Mouse (Mus musculus): ENCODE results near the gene Dcaf17. TPM values are rescaled to one million over a fixed set of nuclear protein-coding genes. Genes with fewer than 3 reads are reported as not detected.

The Dcaf17 gene
- polyA plus RNA-seq, 1 experiment from 2014 or later: 14.7 TPM

DNA sequence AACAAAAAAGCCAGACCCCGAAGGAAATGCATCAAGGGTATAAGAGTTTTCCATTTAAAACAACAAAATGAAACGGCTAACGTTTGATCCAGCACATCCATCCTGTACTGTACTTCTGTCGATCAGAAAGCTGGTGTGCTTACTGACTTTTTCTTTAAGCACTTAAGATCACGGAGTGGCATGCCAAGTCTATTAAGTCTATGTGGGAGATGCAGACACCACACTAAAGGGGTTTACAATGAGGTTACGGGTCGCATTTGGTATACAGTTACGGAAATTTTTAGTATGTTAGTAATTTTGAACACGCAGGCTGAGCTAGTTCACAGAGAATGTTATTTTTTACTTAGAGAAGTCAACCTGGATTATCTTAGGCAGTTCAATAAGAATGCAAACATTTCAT, 412 bp upstream of the Dcaf17 start:
- H3K9me3 ChIP-seq (replicated peaks): no peaks in the 10 kb centered on the region
- peak overlapping the region; percentile 82 for H3K4me3 ChIP-seq (replicated peaks)
- H3K4me2 ChIP-seq: peak overlapping the region; percentile 95
- ATAC-seq (ENCODE audit: insufficient read depth): no peak
- H3K27ac ChIP-seq (replicated peaks): peak overlapping the region; percentile 3; the same call in 1 of the 2 replicates
- 0 out of 2 replicates have a peak, but pooled peaks cover 9% of the 10 kb centered on the region for H3K36me3 ChIP-seq (replicated peaks)
- H3K9ac ChIP-seq: peak overlapping the region; percentile 78
- peaks cover 26% of the 10 kb centered on the region for H3K4me1 ChIP-seq (replicated peaks)
- 31% methylated on average over 9 of the region's 9 CpGs for WGBS (ENCODE audit: insufficient replicate concordance)
- H3K27me3 ChIP-seq: no peaks in the 10 kb centered on the region

DNA sequence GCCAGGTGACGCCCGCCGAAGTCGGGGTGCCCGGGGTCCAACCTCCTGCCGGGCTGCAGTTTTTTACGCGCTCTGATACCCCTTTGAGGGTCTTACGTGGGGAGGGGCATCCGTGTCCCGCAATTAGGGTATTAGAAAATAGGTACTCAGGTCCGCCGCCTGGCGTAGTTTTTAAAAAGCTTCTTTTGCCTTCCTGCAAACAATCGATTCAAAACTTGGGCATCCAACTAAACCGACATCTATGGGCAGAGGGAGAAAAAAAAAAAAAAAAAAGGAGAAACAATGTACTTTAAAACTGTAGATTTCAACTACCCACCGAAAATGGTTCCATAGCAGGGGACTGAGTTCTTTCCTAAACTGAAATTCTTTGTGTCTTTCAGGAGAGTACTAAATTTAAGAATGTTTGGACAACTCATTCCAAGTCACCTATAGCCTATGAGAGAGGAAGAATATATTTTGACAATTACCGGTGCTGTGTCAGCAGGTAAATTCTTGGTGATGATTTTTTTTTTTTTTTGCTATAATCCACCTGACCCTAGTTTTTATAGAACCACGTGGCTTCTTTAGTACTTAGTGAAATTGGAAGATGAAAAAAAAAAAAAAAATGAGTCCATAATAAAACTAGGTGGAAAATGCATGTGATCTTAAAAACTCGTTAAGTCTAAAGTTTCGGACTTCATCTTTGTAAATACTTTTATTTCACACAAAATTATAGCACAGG, 1.1 kb downstream of the Dcaf17 start:
- peaks cover 22% of the 10 kb centered on the region for H3K4me1 ChIP-seq (replicated peaks)
- H3K4me3 ChIP-seq (replicated peaks): peak overlapping the region; percentile 82
- H3K36me3 ChIP-seq (replicated peaks): peaks cover 16% of the 10 kb centered on the region; the same call in 1 of the 2 replicates
- no peaks in the 10 kb centered on the region for H3K27me3 ChIP-seq
- 11% methylated on average over 21 of the region's 21 CpGs for WGBS (ENCODE audit: insufficient replicate concordance)
- H3K9ac ChIP-seq: peak overlapping the region; percentile 78
- no peaks in the 10 kb centered on the region for H3K9me3 ChIP-seq (replicated peaks)
- H3K4me2 ChIP-seq: peak overlapping the region; percentile 95
- no peak for ATAC-seq (ENCODE audit: insufficient read depth)
- peak overlapping the region; percentile 91 for H3K27ac ChIP-seq (replicated peaks)

DNA sequence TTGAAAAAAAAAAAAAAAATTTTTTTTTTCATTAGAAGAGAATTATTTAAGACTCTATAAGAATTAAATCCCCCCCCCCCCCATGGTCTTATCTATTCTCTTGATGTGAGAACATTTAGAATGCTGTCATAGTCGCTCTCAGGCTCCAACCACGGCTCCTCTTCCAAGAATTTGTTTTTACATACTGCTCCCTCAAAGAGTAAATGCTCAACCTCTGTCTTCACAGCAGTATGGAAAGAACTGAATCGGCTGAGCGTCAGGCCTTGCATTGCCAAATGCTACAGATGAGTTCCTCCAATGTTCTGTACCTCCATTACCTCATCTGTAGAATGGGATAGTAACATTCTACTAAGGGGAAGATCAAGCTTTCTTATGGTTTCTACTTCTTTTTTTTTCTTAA, 16.5 kb downstream of the Dcaf17 start:
- H3K9me3 ChIP-seq (replicated peaks): no peaks in the 10 kb centered on the region
- peaks cover 18% of the 10 kb centered on the region for H3K4me1 ChIP-seq (replicated peaks)
- no peaks in the 10 kb centered on the region for H3K27me3 ChIP-seq
- no peak overlapping the region for H3K4me2 ChIP-seq
- ATAC-seq (ENCODE audit: insufficient read depth): no peak
- peaks cover 4% of the 10 kb centered on the region; the same call in 1 of the 2 replicates for H3K36me3 ChIP-seq (replicated peaks)
- H3K9ac ChIP-seq: no peak overlapping the region
- WGBS (ENCODE audit: insufficient replicate concordance): 85% methylated on average over 4 of the region's 4 CpGs
- H3K27ac ChIP-seq (replicated peaks): no peak overlapping the region
- H3K4me3 ChIP-seq (replicated peaks): no peak overlapping the region

DNA sequence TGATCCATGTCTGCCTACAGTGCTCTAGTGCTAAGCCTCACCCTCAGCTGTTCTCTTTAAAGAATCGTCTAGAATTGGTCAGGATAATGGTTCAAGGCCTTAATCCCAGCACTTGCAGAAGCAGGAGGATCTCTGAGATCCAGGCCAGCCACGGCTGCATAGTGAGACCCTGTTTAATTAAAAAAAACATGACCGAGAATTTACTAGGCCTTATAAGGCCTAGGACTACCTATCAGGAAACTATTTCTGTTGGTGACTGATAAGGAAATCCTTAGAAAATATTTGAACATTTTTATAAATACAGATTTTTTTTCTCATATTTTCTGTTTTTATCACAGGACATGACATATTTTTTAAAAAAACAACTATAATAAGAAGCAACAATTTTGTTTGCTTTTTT, 18.2 kb downstream of the Dcaf17 start:
- Histone ChIP-seq H3K9me3 (replicated peaks) (no peaks in the 10 kb centered on the region), H3K4me1 (replicated peaks) (peaks cover 18% of the 10 kb centered on the region), H3K27me3 (no peaks in the 10 kb centered on the region), H3K27ac (replicated peaks) (no peak overlapping the region), H3K4me3 (replicated peaks) (no peak overlapping the region), H3K36me3 (replicated peaks) (peaks cover 8% of the 10 kb centered on the region; the same call in 1 of the 2 replicates), H3K9ac (no peak overlapping the region), H3K4me2 (no peak overlapping the region)
- ATAC-seq (ENCODE audit: insufficient read depth): peak; percentile 64; the same call in 1 of the 2 replicates
- 45% methylated on average over 3 of the region's 3 CpGs for WGBS (ENCODE audit: insufficient replicate concordance)

DNA sequence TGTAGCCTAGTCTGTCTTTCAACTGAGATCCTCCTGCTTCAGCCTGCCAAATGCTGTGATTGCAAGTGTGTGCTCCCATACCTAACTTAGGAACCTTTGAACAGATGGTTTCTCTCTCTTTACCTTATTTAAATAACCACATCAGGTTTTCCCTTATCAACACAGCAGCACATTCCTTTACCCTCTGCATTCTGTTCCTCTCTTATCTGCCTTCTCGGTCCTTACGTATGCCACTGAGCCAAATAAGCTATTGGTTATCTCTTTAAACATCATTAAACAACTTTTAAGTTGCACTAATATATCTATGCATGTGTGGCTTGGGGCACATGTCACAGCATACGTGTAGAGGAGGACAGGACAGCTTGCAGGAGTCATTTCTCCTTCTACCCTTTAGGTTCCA, 18.7 kb downstream of the Dcaf17 start:
- no peaks in the 10 kb centered on the region for H3K27me3 ChIP-seq
- H3K9me3 ChIP-seq (replicated peaks): no peaks in the 10 kb centered on the region
- 15% methylated on average over 3 of the region's 3 CpGs for WGBS (ENCODE audit: insufficient replicate concordance)
- peaks cover 18% of the 10 kb centered on the region for H3K4me1 ChIP-seq (replicated peaks)
- no peak overlapping the region for H3K4me3 ChIP-seq (replicated peaks)
- H3K27ac ChIP-seq (replicated peaks): 0 out of 2 replicates have a peak overlapping the region, but pooled peaks have one; percentile 1
- no peak overlapping the region for H3K9ac ChIP-seq
- peak overlapping the region; percentile 9; the same call in 1 of the 2 replicates for H3K4me2 ChIP-seq
- peaks cover 8% of the 10 kb centered on the region; the same call in 1 of the 2 replicates for H3K36me3 ChIP-seq (replicated peaks)
- ATAC-seq (ENCODE audit: insufficient read depth): peak; percentile 91

DNA sequence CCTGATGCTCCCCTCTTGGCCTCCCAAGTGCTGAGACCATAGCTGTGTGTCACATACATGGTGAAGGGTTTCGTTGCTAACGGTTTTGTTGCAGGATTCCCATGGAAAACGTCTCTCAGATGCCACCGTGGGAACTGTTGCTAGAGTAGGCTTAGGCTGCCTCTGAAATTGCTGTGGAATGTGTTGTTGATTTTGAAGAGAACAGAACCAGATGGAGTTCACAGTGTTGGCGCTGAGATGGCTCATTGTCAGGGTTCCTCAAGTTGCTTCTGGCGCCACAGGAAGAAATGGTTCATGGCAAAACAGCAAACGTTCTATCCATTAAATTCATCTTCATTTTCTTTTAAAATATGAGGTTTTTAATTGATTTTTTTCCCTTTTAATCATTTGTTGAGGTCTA, 27.3 kb downstream of the Dcaf17 start:
- Histone ChIP-seq H3K9me3 (replicated peaks) (no peaks in the 10 kb centered on the region), H3K36me3 (replicated peaks) (peaks cover 30% of the 10 kb centered on the region), H3K27ac (replicated peaks) (no peak overlapping the region), H3K4me1 (replicated peaks) (no peaks in the 10 kb centered on the region), H3K4me2 (no peak overlapping the region), H3K9ac (no peak overlapping the region), H3K4me3 (replicated peaks) (no peak overlapping the region), H3K27me3 (no peaks in the 10 kb centered on the region)
- 79% methylated on average over 7 of the region's 7 CpGs for WGBS (ENCODE audit: insufficient replicate concordance)
- ATAC-seq (ENCODE audit: insufficient read depth): no peak

DNA sequence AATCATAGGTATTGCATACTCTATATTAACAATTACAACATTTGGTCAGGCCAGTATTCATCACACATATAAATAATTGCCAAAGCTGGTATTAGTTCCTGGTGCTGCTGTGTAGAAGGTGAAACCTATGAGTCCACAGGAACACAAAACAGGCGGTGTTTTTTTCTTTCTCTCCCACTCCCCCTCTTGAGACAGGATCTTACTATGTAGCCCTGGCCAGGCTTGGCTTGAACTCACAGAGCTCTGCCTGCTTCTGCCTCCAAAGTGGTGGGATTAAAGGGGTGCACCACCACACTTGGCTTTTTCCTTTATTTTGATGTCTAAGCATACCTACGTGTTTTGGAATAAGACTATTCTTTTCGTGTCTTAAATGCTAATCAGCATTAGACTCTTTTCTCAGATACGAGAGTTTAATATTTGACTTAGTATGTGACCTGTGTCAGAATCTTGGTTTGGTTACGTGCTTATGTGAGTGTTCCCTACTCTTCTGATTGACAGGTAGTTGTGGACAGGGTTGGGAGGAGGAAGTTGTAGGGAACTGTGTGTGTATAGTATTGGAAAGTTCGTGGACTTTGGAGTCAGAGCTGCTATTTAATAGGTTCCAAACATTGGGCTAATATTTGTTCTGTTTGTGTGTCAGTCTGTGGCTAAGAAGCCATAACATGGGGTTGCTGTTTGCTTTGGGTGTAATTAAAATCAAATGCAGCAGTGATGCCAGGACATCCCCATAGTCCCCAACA, 28.5 kb downstream of the Dcaf17 start:
- H3K9ac ChIP-seq: no peak overlapping the region
- H3K4me2 ChIP-seq: no peak overlapping the region
- no peak overlapping the region for H3K4me3 ChIP-seq (replicated peaks)
- no peaks in the 10 kb centered on the region for H3K4me1 ChIP-seq (replicated peaks)
- ATAC-seq (ENCODE audit: insufficient read depth): peak; percentile 88
- no peaks in the 10 kb centered on the region for H3K27me3 ChIP-seq
- H3K36me3 ChIP-seq (replicated peaks): peaks cover 36% of the 10 kb centered on the region
- H3K9me3 ChIP-seq (replicated peaks): no peaks in the 10 kb centered on the region
- peak overlapping the region; percentile 65 for H3K27ac ChIP-seq (replicated peaks)
- 72% methylated on average over 6 of the region's 6 CpGs for WGBS (ENCODE audit: insufficient replicate concordance)

DNA sequence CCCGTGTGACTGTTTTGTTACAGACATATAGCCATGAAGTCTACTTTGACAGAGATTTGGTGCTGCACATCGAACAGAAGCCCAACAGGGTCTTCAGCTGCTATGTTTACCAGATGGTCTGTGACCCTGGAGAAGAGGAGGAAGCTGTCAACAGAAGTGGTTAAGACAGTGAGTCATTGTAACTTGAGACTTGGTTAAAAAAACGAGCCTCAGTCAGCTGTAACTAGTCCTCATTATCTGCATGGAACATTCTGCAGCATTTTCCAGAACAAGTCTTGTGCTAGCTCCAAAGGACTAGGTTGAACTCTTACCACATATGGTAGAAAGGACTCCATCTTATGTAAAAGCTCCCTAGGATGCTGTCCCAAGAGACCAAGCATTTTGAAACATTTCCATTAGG, 34.6 kb downstream of the Dcaf17 start:
- Histone ChIP-seq H3K36me3 (replicated peaks) (peaks cover 40% of the 10 kb centered on the region), H3K27ac (replicated peaks) (no peak overlapping the region), H3K9ac (no peak overlapping the region), H3K4me1 (replicated peaks) (peaks cover 20% of the 10 kb centered on the region), H3K4me3 (replicated peaks) (no peak overlapping the region), H3K4me2 (no peak overlapping the region), H3K27me3 (no peaks in the 10 kb centered on the region), H3K9me3 (replicated peaks) (no peaks in the 10 kb centered on the region)
- no peak for ATAC-seq (ENCODE audit: insufficient read depth)
- WGBS (ENCODE audit: insufficient replicate concordance): 66% methylated on average over 3 of the region's 3 CpGs

DNA sequence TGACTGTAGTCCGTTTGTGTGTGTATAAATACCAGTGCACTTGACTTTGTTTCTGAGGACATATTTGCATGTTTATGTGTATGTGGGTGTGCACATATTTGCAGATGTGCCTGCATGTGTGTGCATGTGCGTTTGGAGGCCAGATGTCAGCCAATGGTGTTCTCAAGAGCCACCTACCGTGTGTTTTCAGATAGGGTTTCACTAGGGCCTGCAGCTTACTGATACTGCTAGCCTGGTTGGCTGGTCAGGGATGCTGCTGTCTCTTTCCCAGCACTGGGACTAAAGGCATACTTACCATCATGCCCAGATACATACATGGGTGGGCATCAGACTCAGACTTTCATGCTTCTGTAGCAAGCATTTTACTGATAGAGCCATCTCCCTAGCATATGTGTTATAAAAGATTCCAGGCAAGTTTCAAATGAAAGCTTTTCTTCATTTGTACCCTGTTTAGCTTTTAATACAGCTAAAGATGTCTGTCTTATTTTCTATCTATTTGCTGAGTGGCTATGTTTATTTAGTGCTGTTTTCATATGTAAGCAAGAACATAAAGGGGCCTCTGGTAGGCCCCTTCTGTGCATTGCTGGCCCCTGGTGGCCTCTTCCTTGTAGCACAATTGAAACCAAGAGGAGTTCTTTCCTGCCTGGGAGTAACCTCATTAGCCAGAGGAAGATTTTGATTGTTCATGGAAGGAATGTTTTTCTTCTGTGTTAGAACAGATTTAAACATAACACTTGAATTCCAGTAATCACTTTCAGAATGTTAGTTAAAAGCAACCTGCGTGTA, 35.7 kb downstream of the Dcaf17 start:
- H3K4me2 ChIP-seq: peak overlapping the region; percentile 14; the same call in 1 of the 2 replicates
- no peak overlapping the region for H3K4me3 ChIP-seq (replicated peaks)
- peak overlapping the region; percentile 64 for H3K27ac ChIP-seq (replicated peaks)
- peaks cover 21% of the 10 kb centered on the region for H3K4me1 ChIP-seq (replicated peaks)
- WGBS (ENCODE audit: insufficient replicate concordance): 48% methylated on average over 4 of the region's 4 CpGs
- peaks cover 41% of the 10 kb centered on the region for H3K36me3 ChIP-seq (replicated peaks)
- H3K27me3 ChIP-seq: no peaks in the 10 kb centered on the region
- no peaks in the 10 kb centered on the region for H3K9me3 ChIP-seq (replicated peaks)
- H3K9ac ChIP-seq: no peak overlapping the region
- ATAC-seq (ENCODE audit: insufficient read depth): peak; percentile 95

DNA sequence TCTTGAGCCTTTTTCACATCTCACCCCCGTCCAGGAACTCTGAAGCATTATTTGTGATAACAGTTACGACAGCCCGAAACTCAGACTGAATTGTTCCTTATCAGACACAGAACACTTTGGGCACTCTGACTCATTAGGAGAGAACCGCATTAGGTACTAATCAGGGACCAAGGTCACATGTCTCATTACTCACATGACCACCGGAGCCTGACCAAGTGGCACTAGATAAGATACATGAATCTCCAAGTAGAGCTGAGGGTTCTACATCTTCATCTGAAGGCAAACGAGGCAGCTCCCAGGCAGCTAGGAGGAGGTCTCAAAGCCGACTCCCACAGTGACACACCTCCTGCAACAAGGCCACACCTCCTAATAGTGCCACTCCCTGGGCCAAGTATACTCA, 41.0 kb downstream of the Dcaf17 start:
- no peak overlapping the region for H3K9ac ChIP-seq
- H3K4me2 ChIP-seq: peak overlapping the region; percentile 19
- H3K27ac ChIP-seq (replicated peaks): peak overlapping the region; percentile 30; the same call in 1 of the 2 replicates
- WGBS (ENCODE audit: insufficient replicate concordance): 17% methylated on average over 7 of the region's 7 CpGs
- H3K4me1 ChIP-seq (replicated peaks): peaks cover 15% of the 10 kb centered on the region
- H3K36me3 ChIP-seq (replicated peaks): peaks cover 24% of the 10 kb centered on the region
- H3K9me3 ChIP-seq (replicated peaks): no peaks in the 10 kb centered on the region
- no peaks in the 10 kb centered on the region for H3K27me3 ChIP-seq
- peak; percentile 85 for ATAC-seq (ENCODE audit: insufficient read depth)
- no peak overlapping the region for H3K4me3 ChIP-seq (replicated peaks)

Data from liver, embryonic 15.5 days (tissue).